Mouse (Mus musculus) C2C12 (cell line): ENCODE results near the gene Isg20l2. TPM values are rescaled to one million over a fixed set of nuclear protein-coding genes. Genes with fewer than 3 reads are reported as not detected.
A peak's percentile ranks its signal among the peaks of the same experiment; 100 is the strongest.

Source experiments
- H3K27me3 ChIP-seq: one replicate; pipeline ENCODE4 v1.6.1; 2011; ENCODE audit not compliant: control insufficient read depth, insufficient read depth, insufficient read length
- H3K36me3 ChIP-seq: one replicate; pipeline ENCODE4 v1.6.1; 2011; ENCODE audit not compliant: control insufficient read depth, insufficient read depth
- H3K4me3 ChIP-seq: one replicate; pipeline ENCODE4 v1.5.1; 2011; ENCODE audit warnings: mild to moderate bottlenecking, control low read depth; ENCODE audit not compliant: poor library complexity, insufficient read depth, severe bottlenecking
- H3K79me2 ChIP-seq: one replicate; pipeline ENCODE4 v1.6.1; 2011; ENCODE audit not compliant: control insufficient read depth, insufficient read depth
- H3K79me3 ChIP-seq: one replicate; pipeline ENCODE4 v1.6.1; 2011; ENCODE audit warnings: low read depth, control low read depth
- H3ac ChIP-seq: one replicate; pipeline ENCODE3; 2011; ENCODE audit warnings: low read depth; ENCODE audit not compliant: control insufficient read depth, insufficient read length
- CEBPB ChIP-seq: IDR thresholded peaks from one replicate; pipeline ENCODE4 v1.6.1; 2011; ENCODE audit warnings: low read depth, mild to moderate bottlenecking, control low read depth, moderate library complexity
- CTCF ChIP-seq: IDR thresholded peaks from one replicate; pipeline ENCODE4 v1.5.1; 2011; ENCODE audit not compliant: control insufficient read depth, insufficient read depth, insufficient read length
- FOSL1 ChIP-seq: IDR thresholded peaks from one replicate; pipeline ENCODE4 v1.8.0; 2011; ENCODE audit warnings: mild to moderate bottlenecking, low read length; ENCODE audit not compliant: poor library complexity, insufficient read depth, severe bottlenecking
- MAX ChIP-seq: IDR thresholded peaks from one replicate; pipeline ENCODE4 v1.6.1; 2011; ENCODE audit warnings: mild to moderate bottlenecking, control low read depth
- MYOD1 ChIP-seq: IDR thresholded peaks from one replicate; pipeline ENCODE4 v1.6.1; 2011; ENCODE audit warnings: low read depth; ENCODE audit not compliant: control insufficient read depth, insufficient read length
- MYOG ChIP-seq: IDR thresholded peaks from one replicate; pipeline ENCODE4 v1.6.1; 2011; ENCODE audit not compliant: control insufficient read depth, insufficient read length; ENCODE audit errors: extremely low read depth
- USF1 ChIP-seq: IDR thresholded peaks from one replicate; pipeline ENCODE4 v1.6.1; 2011; ENCODE audit warnings: low read depth, mild to moderate bottlenecking, control low read depth, moderate library complexity
- polyA plus RNA-seq: library from polyadenylated mRNA; unstranded; fragments of >200 nt; fragmentation: generic; extraction: Trizol; gene quantifications from one replicate; pipeline ENCODE4 v1.2.1, GENCODE M21; 2012; ENCODE audit warnings: missing spikeins

Gene Isg20l2
- polyA plus RNA-seq, 1 experiment: 25.0 TPM

- Histone ChIP-seq H3K79me2 (peaks cover 68% of the 10 kb centered on the region), H3ac (peak overlapping the region; percentile 23), H3K4me3 (peak overlapping the region; percentile 80), H3K27me3 (no peaks in the 10 kb centered on the region), H3K79me3 (peaks cover 63% of the 10 kb centered on the region), H3K36me3 (peaks cover 19% of the 10 kb centered on the region)
- TF ChIP-seq FOSL1 (no peak), MYOG (no peak), MYOD1 (no peak), CTCF (no peak), CEBPB (no peak), MAX (no peak), USF1 (no peak)
Observed at GRCm38 (mm10) chr3:87907906-87908305, 22.2 kb upstream of the Isg20l2 start.

GRCm38 (mm10) chr3:87909381-87909780, 20.7 kb upstream of the Isg20l2 start:
- peaks cover 83% of the 10 kb centered on the region for H3K79me2 ChIP-seq
- H3ac ChIP-seq: no peak overlapping the region
- no peaks in the 10 kb centered on the region for H3K27me3 ChIP-seq
- peaks cover 74% of the 10 kb centered on the region for H3K79me3 ChIP-seq
- no peak overlapping the region for H3K4me3 ChIP-seq
- no peak for TF ChIP-seq FOSL1
- no peak for TF ChIP-seq MYOD1
- no peak for TF ChIP-seq MAX
- no peak for TF ChIP-seq CEBPB
- TF ChIP-seq MYOG: no peak
- no peak for TF ChIP-seq CTCF
- TF ChIP-seq USF1: no peak
- H3K36me3 ChIP-seq: peaks cover 34% of the 10 kb centered on the region

GRCm38 (mm10) chr3:87909874-87910273, 20.2 kb upstream of the Isg20l2 start:
- Histone ChIP-seq H3K27me3 (no peaks in the 10 kb centered on the region), H3K79me2 (peaks cover 85% of the 10 kb centered on the region), H3K79me3 (peaks cover 74% of the 10 kb centered on the region), H3K36me3 (peaks cover 38% of the 10 kb centered on the region), H3K4me3 (peak overlapping the region; percentile 18), H3ac (peak overlapping the region; percentile 37)
- no peak for TF ChIP-seq MAX
- TF ChIP-seq FOSL1: no peak
- no peak for TF ChIP-seq MYOD1
- TF ChIP-seq USF1: no peak
- TF ChIP-seq CTCF: no peak
- TF ChIP-seq CEBPB: no peak
- TF ChIP-seq MYOG: no peak

GRCm38 (mm10) chr3:87910573-87911141, 19.5 kb upstream of the Isg20l2 start:
- H3K36me3 ChIP-seq: peaks cover 45% of the 10 kb centered on the region
- TF ChIP-seq MYOD1 (no peak), FOSL1 (no peak), MAX (no peak), USF1 (no peak), MYOG (no peak)
- H3ac ChIP-seq: no peak overlapping the region
- peaks cover 85% of the 10 kb centered on the region for H3K79me2 ChIP-seq
- H3K4me3 ChIP-seq: peak overlapping the region; percentile 18
- H3K79me3 ChIP-seq: peaks cover 74% of the 10 kb centered on the region
- H3K27me3 ChIP-seq: no peaks in the 10 kb centered on the region

- H3K36me3 ChIP-seq: peaks cover 65% of the 10 kb centered on the region
- no peak overlapping the region for H3ac ChIP-seq
- H3K79me2 ChIP-seq: peaks cover 61% of the 10 kb centered on the region
- no peak overlapping the region for H3K4me3 ChIP-seq
- H3K27me3 ChIP-seq: no peaks in the 10 kb centered on the region
- H3K79me3 ChIP-seq: peaks cover 54% of the 10 kb centered on the region
- TF ChIP-seq FOSL1 (no peak), USF1 (no peak), MYOG (no peak), CTCF (no peak), MAX (no peak), CEBPB (no peak), MYOD1 (no peak)
Observed at GRCm38 (mm10) chr3:87913491-87913890, 16.6 kb upstream of the Isg20l2 start.

GRCm38 (mm10) chr3:87913891-87914290, 16.2 kb upstream of the Isg20l2 start:
- H3K27me3 ChIP-seq: no peaks in the 10 kb centered on the region
- H3ac ChIP-seq: no peak overlapping the region
- peaks cover 50% of the 10 kb centered on the region for H3K79me3 ChIP-seq
- peaks cover 57% of the 10 kb centered on the region for H3K79me2 ChIP-seq
- TF ChIP-seq MYOD1 (no peak), CEBPB (no peak), CTCF (no peak), FOSL1 (no peak), MAX (no peak), MYOG (no peak), USF1 (no peak)
- H3K4me3 ChIP-seq: no peak overlapping the region
- H3K36me3 ChIP-seq: peaks cover 62% of the 10 kb centered on the region
